Mouse (Mus musculus): Measurements from ENCODE around the gene Il1b. TPM values are rescaled to one million over a fixed set of nuclear protein-coding genes. Genes with fewer than 3 reads are reported as not detected.

Il1b gene
- total and polyA plus RNA-seq, 2 experiments from 2014 or later = 0.27 TPM; not detected in 1

- 30% methylated on average over 8 of the region's 8 CpGs for WGBS
- no peak overlapping the region for H3K4me3 ChIP-seq (ENCODE audit: low read depth, low read length)
- ATAC-seq (ENCODE audit: insufficient read depth, low read depth) = peak; percentile 96
Observed at GRCm38 (mm10) chr2:129383512-129384271, 12.8 kb upstream of the Il1b start.

DNA sequence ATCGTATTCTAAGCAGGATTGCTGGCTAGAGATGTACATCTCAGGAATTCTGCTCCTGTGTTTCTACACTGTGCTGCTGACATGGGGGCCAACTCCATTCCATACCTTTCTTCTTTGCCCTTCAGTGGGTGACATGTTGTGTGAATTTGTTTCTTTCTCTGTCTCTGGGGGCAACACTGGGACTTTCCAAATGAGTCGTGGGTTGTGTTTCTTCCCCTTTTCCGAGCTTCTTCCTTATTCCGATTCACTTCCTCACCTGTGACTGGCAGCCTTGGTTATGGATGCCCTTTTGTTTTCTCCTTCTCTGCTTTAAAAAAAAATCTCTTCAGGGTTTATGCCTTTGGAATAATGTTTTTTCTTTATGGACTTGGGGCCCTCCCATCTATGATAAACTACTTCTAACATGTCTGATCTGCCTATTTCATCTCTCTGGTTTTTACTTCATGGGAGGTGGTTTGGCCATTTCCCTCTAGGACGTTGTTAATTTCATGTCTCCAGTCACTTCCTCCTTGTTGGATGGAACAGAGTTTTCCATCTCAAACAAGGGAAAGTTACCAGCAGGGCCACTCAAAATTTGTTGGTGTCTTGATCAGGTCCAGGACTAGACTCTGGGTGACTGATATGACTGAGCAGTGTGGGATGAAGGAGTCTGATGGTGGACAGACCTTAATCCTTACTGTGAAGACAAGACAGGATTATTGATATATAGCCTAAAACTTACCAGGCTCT, 10.0 kb upstream of the Il1b start:
- no peaks in the 10 kb centered on the region for H3K36me3 ChIP-seq (replicated peaks; ENCODE audit: control insufficient read depth, insufficient read depth, low read length)
- no peak overlapping the region for H3K9ac ChIP-seq (replicated peaks; ENCODE audit: low read depth, low read length)
- no peak for DNase-seq (ENCODE audit: low spot score)
- H3K27me3 ChIP-seq (ENCODE audit: control insufficient read depth, insufficient read depth, low read length) = no peaks in the 10 kb centered on the region
- TF ChIP-seq CTCF (IDR thresholded peaks at IDR 0.05; ENCODE audit: low read depth) (no peak), EP300 (IDR thresholded peaks at IDR 0.05; ENCODE audit: low read depth) (no peak)
- no peak for ATAC-seq (ENCODE audit: insufficient read depth, low read depth)
- no peaks in the 10 kb centered on the region for H3K9me3 ChIP-seq (replicated peaks; ENCODE audit: control insufficient read depth, low read length)
- H3K4me2 ChIP-seq (ENCODE audit: low read depth, low read length) = no peak overlapping the region
- 72% methylated on average over 5 of the region's 5 CpGs for WGBS
- no peak overlapping the region for H3K27ac ChIP-seq (ENCODE audit: low read depth)
- H3K4me1 ChIP-seq (ENCODE audit: control insufficient read depth, insufficient read depth) = peaks cover 11% of the 10 kb centered on the region; the same call in 1 of the 2 replicates
- H3K4me3 ChIP-seq (ENCODE audit: low read depth, low read length) = no peak overlapping the region

More at GRCm38 (mm10) chr2:129383512-129384271, 12.8 kb upstream of the Il1b start:
- TF ChIP-seq EP300 (IDR thresholded peaks at IDR 0.05; ENCODE audit: low read depth) = peak; percentile 82
- no peak for TF ChIP-seq CTCF (IDR thresholded peaks at IDR 0.05; ENCODE audit: low read depth)
- Histone ChIP-seq H3K27me3 (ENCODE audit: control insufficient read depth, insufficient read depth, low read length) (no peaks in the 10 kb centered on the region), H3K9me3 (replicated peaks; ENCODE audit: control insufficient read depth, low read length) (no peaks in the 10 kb centered on the region), H3K4me2 (ENCODE audit: low read depth, low read length) (no peak overlapping the region), H3K4me1 (ENCODE audit: control insufficient read depth, insufficient read depth) (peaks cover 11% of the 10 kb centered on the region; the same call in 1 of the 2 replicates), H3K36me3 (replicated peaks; ENCODE audit: control insufficient read depth, insufficient read depth, low read length) (no peaks in the 10 kb centered on the region), H3K9ac (replicated peaks; ENCODE audit: low read depth, low read length) (0 out of 2 replicates have a peak overlapping the region, but pooled peaks have one; percentile 20), H3K27ac (ENCODE audit: low read depth) (peak overlapping the region; percentile 88)
- DNase-seq (ENCODE audit: low spot score) = peak; percentile 91

DNA sequence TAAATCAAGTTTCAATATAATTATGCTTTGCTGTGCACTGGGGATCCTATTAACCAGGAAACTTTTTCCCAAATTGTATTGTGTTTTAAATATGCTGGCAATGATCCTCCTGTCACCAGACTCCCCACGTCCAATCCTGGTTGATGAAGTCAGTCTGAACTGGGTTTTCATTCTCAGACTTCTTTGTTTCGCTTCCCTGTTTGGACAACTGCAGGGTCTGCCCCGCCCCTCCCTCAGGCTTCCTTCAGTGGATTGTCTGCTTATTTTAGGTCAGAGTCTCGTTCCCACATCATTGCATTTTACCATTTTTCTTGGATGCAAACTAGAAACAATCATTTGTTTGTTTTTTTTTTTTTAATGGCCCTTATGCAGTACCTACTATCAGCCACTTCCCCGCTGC, 9.3 kb upstream of the Il1b start:
- H3K27me3 ChIP-seq (ENCODE audit: control insufficient read depth, insufficient read depth, low read length) = no peaks in the 10 kb centered on the region
- 73% methylated on average over 5 of the region's 5 CpGs for WGBS
- DNase-seq (ENCODE audit: low spot score) (no peak), ATAC-seq (ENCODE audit: insufficient read depth, low read depth) (no peak)
- no peak overlapping the region for H3K4me2 ChIP-seq (ENCODE audit: low read depth, low read length)
- no peak overlapping the region for H3K9ac ChIP-seq (replicated peaks; ENCODE audit: low read depth, low read length)
- no peaks in the 10 kb centered on the region for H3K36me3 ChIP-seq (replicated peaks; ENCODE audit: control insufficient read depth, insufficient read depth, low read length)
- no peaks in the 10 kb centered on the region for H3K9me3 ChIP-seq (replicated peaks; ENCODE audit: control insufficient read depth, low read length)
- peaks cover 11% of the 10 kb centered on the region; the same call in 1 of the 2 replicates for H3K4me1 ChIP-seq (ENCODE audit: control insufficient read depth, insufficient read depth)
- TF ChIP-seq EP300 (IDR thresholded peaks at IDR 0.05; ENCODE audit: low read depth) = no peak
- no peak for TF ChIP-seq CTCF (IDR thresholded peaks at IDR 0.05; ENCODE audit: low read depth)
- H3K4me3 ChIP-seq (ENCODE audit: low read depth, low read length) = no peak overlapping the region
- H3K27ac ChIP-seq (ENCODE audit: low read depth) = no peak overlapping the region

DNA sequence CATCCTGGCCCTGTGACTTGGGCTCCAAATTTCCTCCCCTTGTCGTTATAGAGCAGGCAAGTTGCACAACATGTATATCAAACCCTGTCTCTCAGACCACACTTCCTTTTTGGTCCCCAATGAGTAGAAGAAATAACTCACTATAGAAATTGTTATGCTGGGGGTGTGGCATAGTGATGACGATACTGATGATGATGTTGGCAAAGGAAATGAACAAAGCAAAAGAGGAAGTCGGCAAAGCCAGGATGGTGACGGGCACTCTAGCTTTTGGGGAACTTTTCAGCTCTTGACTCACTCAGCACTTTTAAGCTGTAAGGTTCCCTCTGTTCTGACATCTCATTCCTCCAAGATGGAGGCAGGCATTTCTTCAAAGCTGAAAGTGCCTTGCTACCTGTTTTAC, 2.4 kb upstream of the Il1b start:
- no peaks in the 10 kb centered on the region for H3K4me1 ChIP-seq (ENCODE audit: control insufficient read depth, insufficient read depth)
- DNase-seq (ENCODE audit: low spot score) = no peak
- no peaks in the 10 kb centered on the region for H3K36me3 ChIP-seq (replicated peaks; ENCODE audit: control insufficient read depth, insufficient read depth, low read length)
- 54% methylated on average over 4 of the region's 4 CpGs for WGBS
- no peaks in the 10 kb centered on the region for H3K9me3 ChIP-seq (replicated peaks; ENCODE audit: control insufficient read depth, low read length)
- ATAC-seq (ENCODE audit: insufficient read depth, low read depth) = no peak
- H3K4me3 ChIP-seq (ENCODE audit: low read depth, low read length) = no peak overlapping the region
- no peaks in the 10 kb centered on the region for H3K27me3 ChIP-seq (ENCODE audit: control insufficient read depth, insufficient read depth, low read length)
- H3K27ac ChIP-seq (ENCODE audit: low read depth) = no peak overlapping the region
- H3K9ac ChIP-seq (replicated peaks; ENCODE audit: low read depth, low read length) = no peak overlapping the region
- no peak overlapping the region for H3K4me2 ChIP-seq (ENCODE audit: low read depth, low read length)
- no peak for TF ChIP-seq CTCF (IDR thresholded peaks at IDR 0.05; ENCODE audit: low read depth)
- TF ChIP-seq EP300 (IDR thresholded peaks at IDR 0.05; ENCODE audit: low read depth) = no peak

DNA sequence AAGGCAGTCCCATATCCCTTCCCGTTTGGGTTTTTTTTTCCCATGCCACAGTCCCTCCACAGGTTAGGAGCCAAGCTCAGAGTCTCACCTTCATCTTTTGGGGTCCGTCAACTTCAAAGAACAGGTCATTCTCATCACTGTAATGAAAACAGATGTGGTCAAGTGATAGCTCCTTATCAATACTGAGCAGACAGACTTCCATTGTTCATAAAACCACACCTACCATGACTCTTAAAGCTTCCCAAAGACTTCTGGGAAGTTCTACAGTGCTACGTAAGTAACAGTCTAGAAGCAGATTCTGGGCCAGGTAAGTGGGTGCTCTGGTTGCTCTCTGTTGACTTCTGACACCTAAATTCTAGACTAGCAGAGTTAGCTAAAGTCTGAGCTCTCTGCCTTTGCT, 1.3 kb downstream of the Il1b start:
- DNase-seq (ENCODE audit: low spot score) (no peak), ATAC-seq (ENCODE audit: insufficient read depth, low read depth) (no peak)
- Histone ChIP-seq H3K9me3 (replicated peaks; ENCODE audit: control insufficient read depth, low read length) (no peaks in the 10 kb centered on the region), H3K36me3 (replicated peaks; ENCODE audit: control insufficient read depth, insufficient read depth, low read length) (no peaks in the 10 kb centered on the region), H3K27me3 (ENCODE audit: control insufficient read depth, insufficient read depth, low read length) (no peaks in the 10 kb centered on the region), H3K4me1 (ENCODE audit: control insufficient read depth, insufficient read depth) (no peaks in the 10 kb centered on the region), H3K4me3 (ENCODE audit: low read depth, low read length) (no peak overlapping the region), H3K9ac (replicated peaks; ENCODE audit: low read depth, low read length) (no peak overlapping the region), H3K4me2 (ENCODE audit: low read depth, low read length) (no peak overlapping the region), H3K27ac (ENCODE audit: low read depth) (no peak overlapping the region)
- TF ChIP-seq EP300 (IDR thresholded peaks at IDR 0.05; ENCODE audit: low read depth) (no peak), CTCF (IDR thresholded peaks at IDR 0.05; ENCODE audit: low read depth) (no peak)
- WGBS = 60% methylated on average over 3 of the region's 3 CpGs
